Mouse (Mus musculus): Measurements from ENCODE around the gene Cflar.

Cflar gene

DNA sequence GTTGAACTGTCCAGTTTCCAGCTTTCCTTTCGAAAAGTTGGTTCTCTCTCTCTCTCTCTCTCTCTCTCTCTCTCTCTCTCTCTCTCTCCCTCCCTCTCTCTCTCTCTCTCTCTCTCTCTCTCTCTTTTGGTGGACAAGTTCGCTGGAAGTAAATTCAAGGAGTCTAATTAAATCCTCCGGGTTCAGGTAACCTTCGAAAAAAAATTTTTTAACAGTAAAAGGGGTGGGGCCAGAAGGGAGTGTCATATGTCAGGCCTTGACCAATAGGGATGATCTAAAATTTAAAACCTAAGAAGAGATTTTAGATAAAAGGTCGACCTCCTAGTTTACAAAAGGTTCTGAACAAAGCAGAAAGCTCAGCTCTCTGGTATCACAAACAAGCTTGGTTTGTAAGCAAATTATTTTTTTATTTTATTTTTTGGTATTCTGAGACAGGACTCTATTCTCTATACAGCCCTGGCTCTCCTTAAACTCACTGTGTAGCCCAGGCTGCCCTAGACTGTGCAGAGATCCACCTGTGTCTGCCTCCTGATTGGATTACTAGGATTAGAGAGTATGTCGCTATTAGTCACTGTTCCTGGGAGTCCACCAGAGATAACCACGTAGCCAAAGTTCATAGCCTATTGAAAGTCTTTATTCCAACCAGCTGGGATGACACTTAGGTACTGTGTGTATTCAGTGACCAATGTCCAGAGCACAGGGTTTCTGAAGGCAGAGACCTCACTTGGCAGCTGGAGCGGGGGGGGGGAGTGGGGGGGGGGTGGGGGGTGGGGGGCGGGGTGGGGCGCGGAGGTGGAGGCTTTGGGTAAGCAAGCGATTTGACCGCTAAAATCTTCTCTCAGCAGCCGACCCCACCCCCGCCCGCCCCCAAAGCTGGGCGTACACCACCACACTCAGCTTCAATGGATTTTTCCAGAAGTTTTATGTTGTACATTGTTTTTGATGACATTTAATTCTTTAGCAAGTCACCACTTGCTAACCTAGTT lies 1.1 kb downstream of the Cflar start:
- peak; percentile 66 for DNase-seq (ENCODE audit: low spot score)

GRCm38 (mm10) chr1:58713081-58713892 lies 2.0 kb downstream of the Cflar start:
- DNase-seq (ENCODE audit: low spot score), result peak; percentile 37

DNA sequence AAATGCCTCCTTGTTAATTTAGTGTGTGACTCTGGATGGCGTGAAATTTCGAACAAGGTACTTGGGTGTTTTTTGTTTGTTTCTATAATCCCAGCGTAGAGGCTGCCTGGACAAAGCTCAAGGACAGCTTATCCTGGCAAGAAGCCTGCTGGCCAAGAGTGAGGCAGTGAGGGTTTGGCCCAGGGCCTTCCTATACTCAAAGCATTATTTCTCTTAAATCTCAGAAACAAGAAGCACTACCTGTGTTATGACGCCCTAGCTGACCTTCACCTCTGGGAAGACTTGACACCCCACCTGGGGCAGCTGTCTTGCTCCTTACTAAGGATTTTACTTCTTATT lies 2.6 kb downstream of the Cflar start:
- no peak for DNase-seq (ENCODE audit: low spot score)

GRCm38 (mm10) chr1:58714361-58714760 lies 3.1 kb downstream of the Cflar start:
- no peak for DNase-seq (ENCODE audit: low spot score)

DNA sequence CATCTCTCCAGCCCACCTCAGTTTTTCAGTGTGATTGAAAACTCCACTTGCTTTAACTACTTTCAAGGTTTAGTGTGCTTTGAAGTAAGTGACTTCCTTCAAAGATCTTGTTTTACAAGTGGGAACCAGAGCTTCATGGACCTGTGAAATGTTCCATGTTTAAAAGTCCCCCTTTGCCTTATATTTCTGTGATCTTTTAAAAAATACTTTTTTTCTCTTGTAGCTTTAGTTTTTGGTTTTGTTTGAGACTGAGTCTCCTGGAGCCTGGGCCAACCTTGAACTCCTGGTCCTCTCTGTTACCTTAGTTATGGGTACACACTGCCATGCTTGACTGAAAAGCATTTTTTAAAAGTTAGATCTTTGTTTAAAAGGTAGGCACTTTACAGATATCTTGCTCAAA lies 4.2 kb downstream of the Cflar start:
- DNase-seq (ENCODE audit: low spot score), result no peak

DNA sequence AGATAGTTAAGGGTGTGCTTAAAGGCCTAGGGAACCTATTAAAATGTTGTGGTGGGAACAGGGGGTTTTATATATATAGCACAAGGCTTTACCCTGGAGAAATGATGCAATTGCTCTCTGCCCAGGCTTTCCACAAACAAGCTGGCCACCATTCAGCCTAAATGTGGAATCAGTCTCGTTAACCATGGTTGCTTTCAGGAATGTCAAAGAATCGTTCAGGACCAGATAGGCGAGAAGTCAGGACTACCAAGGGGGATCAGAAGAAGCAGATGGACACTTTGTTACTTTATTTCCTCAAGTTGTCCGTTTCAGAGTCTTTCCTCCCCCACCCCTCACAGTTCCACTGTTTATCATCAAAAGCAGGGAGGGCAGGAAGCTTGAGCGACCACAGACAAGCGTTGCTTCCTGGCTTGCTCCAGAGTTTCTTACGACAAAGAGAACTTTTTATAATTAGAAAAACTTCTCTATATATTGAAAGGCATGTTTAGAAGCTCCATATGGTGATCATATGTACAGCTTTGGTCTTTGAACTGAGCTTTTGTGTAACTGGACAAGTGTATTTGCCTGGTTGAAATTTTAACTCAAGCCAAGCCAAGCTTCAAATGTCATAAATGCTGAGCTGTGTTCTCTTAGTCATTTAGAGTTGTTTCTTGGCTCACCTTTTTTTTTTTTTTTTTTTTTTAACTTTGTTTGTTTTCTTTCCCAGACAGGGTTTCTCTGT lies 5.0 kb downstream of the Cflar start:
- peak; percentile 34 for DNase-seq (ENCODE audit: low spot score)

- DNase-seq (ENCODE audit: low spot score), result no peak
Measured at GRCm38 (mm10) chr1:58716883-58717220, 5.5 kb downstream of the Cflar start.

GRCm38 (mm10) chr1:58717589-58718270 lies 6.4 kb downstream of the Cflar start:
- DNase-seq (ENCODE audit: low spot score), result no peak

DNA sequence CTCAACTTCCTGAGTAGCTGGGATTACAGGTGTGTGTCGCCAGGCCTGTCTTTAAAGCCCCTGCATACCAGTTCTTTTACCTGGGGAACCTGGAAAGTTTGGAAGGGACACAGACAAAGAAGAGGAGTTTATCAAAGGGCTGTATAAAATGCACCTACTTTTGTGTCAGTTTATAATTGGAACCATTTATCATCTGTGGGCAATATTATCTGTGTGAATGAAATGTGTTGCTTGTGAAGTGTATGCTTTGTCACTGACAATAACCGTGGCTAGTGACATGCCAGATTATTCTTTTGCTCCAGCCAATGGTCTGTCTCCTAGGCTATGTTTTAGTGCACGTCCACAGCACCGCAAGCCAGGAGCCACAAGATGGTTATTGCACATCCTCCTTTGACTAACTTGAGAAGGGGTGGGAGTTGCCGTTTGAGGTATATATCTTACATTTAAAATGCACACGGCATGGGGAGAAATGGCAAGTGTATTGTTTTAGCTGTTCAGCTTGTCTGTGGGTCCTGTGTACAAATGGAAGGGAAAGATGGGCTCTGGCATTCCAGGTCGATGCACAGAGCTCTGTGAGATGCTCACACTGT lies 8.1 kb downstream of the Cflar start:
- DNase-seq (ENCODE audit: low spot score), result no peak

GRCm38 (mm10) chr1:58720090-58720489 lies 8.8 kb downstream of the Cflar start:
- DNase-seq (ENCODE audit: low spot score), result no peak

DNA sequence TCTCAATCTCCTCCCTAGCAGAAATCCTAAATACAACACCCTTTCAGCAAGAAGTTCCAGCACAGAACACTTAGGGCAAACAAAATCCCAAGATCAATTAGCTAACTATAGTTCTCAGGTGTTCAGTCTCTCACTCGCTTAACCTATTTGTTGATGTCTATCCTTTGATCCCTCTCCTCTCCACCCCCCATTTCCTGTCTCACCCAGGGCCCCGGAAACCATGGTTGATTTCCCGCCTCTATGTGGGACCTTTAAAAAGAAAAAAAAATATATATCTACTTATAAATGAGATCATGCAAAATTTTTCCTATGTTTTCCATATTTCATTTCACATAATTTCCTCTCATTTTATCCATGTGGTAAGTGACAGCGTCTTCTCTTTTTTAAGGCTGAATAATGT lies 9.7 kb downstream of the Cflar start:
- DNase-seq (ENCODE audit: low spot score), result peak; percentile 74

DNA sequence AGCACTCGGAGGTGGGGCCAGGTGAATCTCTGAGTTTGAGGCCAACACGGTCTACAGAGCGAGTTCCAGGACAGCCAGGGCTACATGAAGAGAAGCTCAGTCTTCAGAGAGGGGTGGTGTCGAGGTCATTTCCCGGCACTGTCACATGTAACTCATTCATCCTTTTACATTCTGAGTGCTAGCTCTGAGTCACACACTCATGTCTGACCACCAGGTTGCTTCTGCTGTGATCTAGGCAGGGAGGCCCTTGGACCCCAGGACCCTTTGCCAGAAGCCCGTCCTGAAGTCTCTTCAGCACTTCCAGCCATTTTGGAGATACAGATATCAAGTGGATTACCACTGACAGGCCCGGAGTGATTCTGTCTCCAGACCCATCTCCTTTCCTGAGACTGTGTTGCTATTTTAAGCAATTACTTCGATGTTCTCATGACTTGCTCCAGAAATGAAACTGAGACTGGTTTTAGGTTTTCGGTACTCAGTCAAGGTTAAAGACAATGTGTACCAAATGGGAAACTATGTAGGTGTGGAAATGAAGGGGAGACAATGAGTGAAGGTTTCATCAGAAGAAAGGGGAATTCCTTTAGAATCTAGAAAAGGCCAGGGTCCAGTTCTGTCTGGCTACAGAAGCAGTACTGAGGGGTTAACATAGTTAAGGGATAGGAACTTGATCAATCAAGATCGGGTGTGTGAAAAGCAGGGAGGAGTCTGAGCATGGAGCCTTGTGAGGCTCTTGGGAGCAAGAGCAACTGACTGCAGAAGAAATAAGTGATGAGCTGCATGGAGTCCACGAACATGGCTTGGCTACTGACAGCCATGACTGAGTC lies 11.0 kb downstream of the Cflar start:
- no peak for DNase-seq (ENCODE audit: low spot score)

- DNase-seq (ENCODE audit: low spot score), result no peak
Measured at GRCm38 (mm10) chr1:58723062-58723808, 11.9 kb downstream of the Cflar start.

- no peak for DNase-seq (ENCODE audit: low spot score)
Measured at GRCm38 (mm10) chr1:58723809-58724405, 12.6 kb downstream of the Cflar start.

DNA sequence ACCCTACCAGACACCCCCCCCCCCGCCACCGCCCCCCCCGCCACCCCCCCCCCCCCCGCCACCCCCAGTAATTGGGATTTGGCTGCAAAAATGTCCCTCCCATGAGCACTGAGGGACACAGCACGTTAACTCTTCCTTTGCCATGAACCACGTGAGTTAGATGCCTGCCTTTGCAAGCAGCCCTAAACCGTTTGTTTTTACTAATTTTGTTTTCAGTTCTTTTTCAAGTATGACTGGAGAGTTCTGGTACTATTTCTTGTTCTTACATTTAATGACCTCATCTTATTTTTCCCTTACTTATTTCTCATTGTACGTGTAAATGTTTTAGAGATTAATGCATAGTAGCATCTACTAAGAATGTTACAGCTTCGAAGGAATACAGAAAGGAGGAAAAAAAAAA lies 13.2 kb downstream of the Cflar start:
- no peak for DNase-seq (ENCODE audit: low spot score)

DNA sequence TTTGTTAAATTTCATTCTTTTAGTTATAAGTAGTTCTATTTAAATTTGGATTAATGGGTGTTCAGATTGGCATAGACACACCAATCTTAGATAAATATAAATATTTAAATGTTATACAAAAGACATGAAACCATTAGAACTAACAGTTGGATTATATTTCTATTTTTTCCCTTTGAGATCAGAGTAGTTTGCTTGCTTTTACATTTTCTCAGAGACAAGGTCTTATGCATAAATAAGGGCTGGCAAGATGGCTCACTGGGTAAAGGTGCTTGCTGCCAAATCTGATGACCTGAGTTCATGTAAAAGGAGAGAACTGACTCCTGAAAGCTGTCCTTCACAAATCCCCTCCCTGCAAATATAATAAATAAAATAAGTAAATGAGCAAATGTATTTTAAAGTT lies 13.8 kb downstream of the Cflar start:
- DNase-seq (ENCODE audit: low spot score), result no peak

GRCm38 (mm10) chr1:58725767-58726166 lies 14.5 kb downstream of the Cflar start:
- no peak for DNase-seq (ENCODE audit: low spot score)

- no peak for DNase-seq (ENCODE audit: low spot score)
Measured at GRCm38 (mm10) chr1:58727019-58727746, 15.9 kb downstream of the Cflar start.
